Mouse (Mus musculus): Measurements from ENCODE around the gene Slc35g1.

- no peak for TF ChIP-seq POLR2AphosphoS5 (IDR thresholded peaks at IDR 0.05; ENCODE audit: insufficient replicate concordance, low read depth, low read length)
- no peak for TF ChIP-seq CTCF (IDR thresholded peaks at IDR 0.05; ENCODE audit: low read depth, low read length)
Measured at GRCm38 (mm10) chr19:38398966-38399365, 3.2 kb downstream of the Slc35g1 start.
